Mouse (Mus musculus) forelimb bud, embryonic 11.5 days (tissue): ENCODE results near the gene Camsap3.
"Not testable (repeated sequence)": the region's sequence is repeated elsewhere in the genome, so short reads cannot be mapped to it uniquely, and the experiment has no call there.

Experiments used
- DNase-seq: peaks from one replicate; pipeline ENCODE4 v3.0.0-alpha.2; 2012; ENCODE audit warnings: low read depth, low spot score

The Camsap3 gene

DNA sequence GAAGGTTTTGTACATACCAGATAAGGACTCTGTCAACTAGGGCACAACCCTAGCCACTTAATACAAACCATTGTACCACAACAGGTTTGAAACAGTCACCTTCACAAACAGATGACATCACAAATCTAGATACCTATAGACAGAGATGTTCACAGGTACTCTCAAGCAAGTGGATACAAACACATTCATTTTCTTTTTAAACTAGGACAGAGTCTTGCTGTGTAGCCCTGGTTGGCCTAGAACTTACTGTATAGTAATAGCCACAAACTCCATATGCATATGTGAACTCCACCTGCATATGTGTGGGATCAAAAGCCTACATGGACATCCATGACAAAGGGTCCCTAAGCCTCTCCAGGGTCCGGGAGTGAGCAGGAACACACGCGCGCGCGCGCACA, at the start of gene Camsap3:
TSS of gene Camsap3 (plus strand) at position 301 of the 398 bp plus-strand sequence.
- no peak for DNase-seq

DNA sequence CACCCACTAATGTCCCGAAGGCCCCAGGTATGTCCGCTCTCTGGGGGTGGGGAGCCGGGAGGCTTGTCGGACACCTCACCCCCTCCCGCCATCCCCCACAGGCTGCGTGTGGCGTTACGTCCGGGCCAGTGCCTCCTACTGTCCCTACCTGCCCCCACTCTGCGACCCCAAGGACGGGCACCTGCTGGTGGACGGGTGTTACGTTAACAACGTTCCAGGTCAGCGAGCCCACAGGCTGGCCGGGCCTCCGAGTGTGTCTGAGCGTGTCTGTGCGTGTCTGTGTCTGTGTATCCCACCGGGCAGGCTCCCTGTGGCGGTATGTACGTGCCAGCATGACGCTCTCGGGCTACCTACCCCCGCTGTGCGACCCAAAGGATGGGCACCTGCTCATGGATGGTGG, 49.4 kb upstream of the Camsap3 start:
- DNase-seq, result no peak

DNA sequence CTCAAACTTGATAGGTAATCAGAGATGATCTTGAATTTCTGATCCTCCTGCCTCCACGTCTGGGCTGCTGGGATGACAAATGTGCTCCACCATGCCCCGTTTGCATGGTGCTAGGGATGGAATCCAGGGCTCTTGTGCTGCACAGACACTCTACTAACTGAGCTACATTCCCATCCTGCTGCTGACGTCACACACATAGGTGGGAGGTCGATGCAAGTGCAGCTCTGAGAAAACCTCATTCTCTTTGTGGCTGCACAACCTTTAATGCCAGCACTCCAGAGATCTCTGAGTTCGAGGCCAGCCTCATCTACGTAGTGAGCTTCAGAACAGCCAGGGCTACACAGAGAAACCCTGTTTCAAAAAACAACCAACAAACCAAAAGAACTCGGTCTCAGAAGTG, 47.9 kb upstream of the Camsap3 start:
- no peak for DNase-seq

DNA sequence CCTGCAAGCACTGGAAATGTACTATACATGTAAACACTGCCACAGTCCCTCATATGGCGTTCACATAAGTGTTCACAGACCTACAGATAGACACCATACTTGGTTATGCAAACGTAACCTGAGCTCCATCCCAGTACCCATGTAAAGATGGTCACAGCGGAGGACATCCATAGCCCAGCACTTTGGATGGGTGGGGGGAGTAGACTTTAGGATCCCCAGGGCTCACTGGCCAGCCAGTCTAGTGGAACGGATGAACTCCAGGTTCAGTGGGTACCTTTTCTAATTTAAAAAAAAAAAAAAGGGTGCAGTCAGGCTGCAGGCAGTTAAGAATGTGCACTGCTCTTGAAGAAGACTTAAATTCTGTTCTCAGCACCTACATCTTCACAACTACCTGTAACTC, 47.0 kb upstream of the Camsap3 start:
- DNase-seq, result no peak

DNA sequence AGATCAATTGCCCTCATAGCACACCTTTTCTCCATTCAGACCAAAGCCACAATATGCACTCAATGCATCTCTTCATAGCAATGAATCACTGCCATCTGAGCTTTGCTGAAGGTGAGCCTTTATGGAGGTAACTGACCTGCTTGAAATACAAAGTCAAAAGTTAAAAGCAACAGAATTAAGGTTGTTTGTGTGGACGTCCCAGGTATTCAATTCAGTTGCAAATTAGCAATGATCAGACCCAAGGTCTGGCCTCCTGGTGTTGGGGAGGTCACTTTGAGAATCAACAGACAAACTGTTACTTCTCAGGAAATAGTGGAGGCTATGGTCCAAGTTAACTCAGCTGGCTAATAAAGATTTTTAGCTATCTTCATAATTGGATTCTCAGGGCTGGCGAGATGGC, 40.6 kb upstream of the Camsap3 start:
- no peak for DNase-seq

DNA sequence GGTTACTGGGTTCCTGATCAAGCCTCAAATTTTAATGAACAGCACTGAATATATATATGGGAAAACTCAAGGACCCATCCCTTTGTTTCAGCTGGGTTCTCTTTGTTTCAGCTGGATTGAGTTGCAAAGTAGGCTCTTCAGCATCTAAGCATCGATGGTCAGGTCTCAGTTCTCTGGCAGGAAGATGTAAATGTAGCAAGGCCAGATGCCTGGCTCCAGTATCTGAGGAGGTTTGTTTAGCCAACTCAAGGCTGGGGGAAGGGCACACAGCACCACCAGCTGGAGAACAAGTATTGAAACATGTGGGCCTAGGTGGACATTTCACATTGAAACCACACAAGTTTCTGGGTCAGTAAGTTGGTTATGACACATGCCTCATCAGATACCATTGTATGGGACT, 34.9 kb upstream of the Camsap3 start:
- DNase-seq, result no peak

DNA sequence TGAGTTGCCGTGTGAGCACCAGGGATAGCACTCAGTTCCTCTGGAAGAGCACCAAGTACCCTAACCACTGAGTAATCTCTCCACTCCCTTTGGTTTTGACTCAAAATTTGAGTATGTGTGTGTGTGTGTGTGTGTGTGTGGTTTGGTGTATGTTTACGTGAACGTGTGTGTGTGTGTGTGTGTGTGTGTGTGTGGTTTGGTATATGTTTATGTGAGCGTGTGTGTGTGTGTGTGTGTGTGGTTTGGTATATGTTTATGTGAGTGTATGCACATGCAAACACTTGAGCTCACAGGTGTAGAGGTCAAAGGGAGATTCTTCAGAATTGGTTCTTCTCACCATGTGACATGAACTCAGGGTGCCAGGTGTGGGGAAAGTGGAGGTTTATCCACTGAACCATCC, 31.0 kb upstream of the Camsap3 start:
- DNase-seq, result peak; percentile 17

DNA sequence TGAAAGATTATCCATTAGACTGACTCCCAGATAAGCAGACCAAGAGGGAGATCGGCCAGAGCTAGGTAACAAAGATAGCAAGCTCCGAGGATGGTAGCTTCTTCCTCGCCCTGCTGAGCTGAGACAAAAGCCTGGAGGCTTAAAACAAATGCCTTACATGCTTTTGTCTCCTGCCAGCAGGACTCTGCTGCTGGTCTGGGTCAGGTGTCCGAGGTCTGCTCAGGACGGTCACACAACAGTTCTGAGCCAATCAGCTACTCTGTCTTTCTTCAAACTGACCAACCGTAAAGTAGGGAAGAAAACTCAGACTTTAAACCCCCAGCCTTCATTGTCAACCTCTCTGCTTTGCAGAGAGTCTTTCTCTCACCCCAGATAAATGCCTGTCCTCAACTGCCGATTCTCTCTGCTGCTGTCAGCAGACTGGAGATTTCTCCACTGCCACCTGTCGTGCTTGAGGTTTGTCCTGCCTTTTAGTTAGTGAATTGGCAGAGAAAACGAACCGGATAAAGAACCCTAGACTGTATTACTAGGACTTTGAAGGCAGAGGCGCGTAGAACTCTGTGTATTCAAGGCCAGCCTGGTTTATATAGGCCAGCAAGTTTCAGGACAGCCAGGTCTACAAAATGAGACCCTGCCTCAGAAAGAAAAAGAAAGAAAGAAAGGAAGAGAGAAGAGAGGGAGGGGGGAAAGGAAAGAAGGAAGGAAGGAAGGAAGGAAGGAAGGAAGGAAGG, 19.3 kb upstream of the Camsap3 start, which contains the start of gene C330021F23Rik:
TSS of gene C330021F23Rik (plus strand) at position 350 of the 731 bp plus-strand sequence.
- DNase-seq, result no peak

DNA sequence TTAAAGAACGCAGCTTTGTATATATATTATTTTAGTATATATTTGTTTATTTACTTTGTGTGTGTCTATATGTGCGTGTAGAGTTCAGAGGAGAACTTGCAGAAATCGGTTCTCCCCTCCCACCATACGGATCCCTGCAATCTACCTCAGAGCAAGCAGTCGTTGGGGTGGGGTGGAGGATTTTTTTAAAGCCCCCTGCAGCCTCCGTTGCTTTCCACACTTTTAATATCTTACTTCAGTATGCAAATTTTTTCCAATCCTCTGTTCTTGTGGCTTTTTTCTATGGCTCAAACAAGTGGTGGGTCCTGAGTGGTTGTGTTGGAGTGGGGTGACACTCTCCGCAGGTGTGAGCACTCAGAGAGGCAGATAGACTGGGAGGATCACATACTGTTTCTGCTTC, 18.7 kb upstream of the Camsap3 start:
- no peak for DNase-seq

DNA sequence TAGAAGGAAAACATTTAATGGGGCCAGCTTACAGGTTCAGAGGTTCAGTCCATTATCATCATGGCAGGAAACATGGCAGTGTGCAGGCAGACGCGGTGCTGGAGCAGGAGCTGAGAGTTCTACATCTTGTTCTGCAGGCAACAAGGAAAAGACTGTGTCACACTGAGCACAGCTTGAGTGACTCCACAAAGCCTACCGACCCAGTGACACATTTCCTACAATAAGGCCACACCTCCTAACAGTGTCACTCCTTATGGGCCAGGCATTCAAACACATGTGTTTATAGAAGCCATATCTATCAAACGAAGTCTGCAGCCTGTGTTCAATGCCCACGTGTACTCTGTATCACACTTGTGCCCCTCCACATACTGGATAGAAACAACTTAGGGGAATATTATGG, 17.3 kb upstream of the Camsap3 start:
- no peak for DNase-seq

DNA sequence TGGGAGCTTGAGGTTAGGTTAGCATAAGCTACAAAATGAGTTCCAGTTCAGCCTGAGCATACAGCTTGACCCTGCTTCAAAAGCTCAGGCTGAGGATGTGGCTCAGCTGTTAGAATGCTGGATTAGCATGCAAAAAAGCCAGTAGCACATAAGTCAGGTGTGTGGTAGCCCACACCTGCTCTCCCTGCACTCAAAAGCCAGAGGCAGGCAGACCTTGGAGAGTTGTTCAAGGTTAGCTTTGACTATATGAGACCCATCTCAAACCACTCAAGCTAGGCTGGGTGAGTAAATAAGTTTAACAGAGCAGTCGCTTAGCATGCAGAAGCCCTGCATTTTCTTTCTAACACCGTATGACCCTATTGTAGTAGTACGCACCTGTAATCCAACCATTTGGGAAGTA, 12.5 kb upstream of the Camsap3 start:
- no peak for DNase-seq

DNA sequence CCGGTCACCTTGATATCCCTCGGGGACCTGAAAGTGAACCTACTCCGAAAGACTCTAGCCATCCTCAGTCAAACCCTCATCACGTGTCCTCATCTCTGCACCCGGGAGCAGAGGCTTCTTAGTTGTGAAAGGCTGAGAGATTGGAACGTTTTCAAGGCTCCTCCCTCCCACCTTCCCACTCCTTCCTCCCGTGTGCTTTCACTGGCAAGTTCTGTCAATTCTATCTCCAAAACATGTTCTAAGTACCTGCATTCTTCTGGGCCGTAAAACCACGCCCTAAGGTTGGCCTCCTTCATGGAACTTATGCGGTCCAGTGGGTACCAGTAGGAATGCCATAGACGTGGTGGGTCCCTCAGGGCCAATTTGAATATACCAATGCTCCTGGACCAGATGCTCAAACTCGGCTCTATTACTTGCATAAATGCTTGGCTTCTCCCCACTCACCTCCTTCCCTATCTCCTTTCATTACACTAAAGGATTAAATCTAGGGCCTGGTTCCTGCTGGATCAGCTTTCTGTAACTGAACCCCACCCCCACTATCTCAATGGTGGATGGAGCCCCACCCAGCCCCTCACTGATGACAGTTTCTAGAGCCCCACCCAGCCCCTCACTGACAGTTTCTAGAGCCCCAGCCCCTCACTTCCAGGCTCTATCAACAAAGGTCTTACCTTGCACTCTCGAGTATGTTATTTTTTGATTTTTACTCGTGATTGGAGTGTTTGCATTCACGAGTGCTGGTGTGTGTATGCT, 10.7 kb upstream of the Camsap3 start:
- DNase-seq, result no peak

DNA sequence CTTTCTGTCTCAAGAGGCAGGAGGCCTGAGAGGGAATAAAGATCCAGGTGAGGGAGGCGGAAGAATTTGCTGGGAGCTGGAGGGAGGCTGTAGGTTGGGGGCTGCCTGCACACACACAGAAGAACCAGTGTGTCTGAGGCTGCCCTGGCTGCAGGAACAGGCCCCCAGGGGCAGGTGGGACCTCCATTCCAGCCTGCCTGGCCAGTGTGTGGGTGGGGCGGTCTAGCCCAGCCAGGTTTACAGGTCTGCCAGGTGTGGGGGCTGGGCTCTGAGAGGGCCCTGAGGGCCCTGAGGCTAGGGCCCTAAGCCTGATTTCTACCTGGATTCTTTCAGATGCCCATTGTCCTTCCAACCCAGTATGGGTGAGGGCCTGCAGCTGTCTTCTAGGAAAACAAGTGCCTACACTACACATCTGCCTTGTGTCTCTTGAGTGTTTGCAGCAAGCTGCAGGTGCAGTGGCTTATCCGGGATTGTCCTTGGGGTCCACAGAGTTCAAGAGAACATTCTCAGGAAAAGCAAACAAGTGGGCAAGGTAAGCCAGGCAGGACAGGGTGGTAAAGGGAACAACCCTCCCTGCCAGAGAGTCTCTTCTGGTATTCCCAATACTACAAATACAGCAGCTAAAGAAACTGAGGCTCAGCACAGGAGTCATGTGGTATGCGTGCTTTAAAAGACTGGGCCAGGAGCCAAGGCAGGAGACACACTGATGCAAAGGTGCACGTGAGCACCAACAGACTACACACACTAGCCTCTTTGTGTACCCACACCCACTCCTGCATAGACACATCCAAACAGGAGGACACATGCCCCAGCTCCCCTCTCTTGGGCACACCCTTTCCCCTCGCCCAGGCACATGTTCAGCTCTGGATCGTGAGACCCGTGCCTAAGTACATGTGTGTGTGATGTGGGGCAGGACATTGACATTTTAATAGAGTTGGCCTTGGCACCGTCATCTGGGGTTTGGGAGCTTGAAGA, 7.4 kb upstream of the Camsap3 start:
- DNase-seq, result no peak

DNA sequence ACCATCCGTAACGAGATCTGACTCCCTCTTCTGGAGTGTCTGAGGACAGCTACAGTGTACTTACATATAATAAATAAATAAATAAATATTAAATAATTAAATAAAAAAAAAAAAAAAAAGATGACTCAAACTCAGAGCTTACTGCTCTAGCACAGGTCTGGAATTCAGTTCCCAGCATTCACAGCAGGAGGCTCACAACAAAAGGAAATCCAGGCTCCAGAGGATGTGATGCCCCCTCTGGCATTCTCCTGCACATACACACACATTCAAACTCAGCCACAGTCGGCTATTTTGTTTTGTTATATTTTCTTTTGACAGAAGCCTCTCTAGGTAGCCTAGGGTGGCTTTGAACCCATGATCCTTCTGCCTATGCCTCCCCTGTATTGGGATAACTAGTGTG, 5.1 kb upstream of the Camsap3 start:
- DNase-seq, result not testable (repeated sequence)

DNA sequence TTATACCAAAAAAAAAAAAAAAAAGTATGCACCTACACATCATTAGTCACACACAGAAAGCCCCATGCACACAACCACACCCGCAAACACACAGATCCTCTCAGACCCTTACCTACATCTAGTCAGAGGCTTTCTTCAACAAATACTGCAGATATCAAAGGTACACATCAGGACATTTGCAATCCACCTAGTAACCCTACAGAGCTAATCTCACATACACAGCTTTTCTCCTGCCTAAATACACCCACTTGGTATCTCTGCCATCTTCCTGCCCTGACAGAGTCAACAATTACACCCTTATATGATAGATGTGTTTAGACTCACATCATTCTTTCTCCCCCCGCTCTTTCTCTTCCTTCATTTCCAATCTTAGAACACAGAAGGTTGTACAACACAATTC, 641 bp upstream of the Camsap3 start:
- DNase-seq, result no peak

DNA sequence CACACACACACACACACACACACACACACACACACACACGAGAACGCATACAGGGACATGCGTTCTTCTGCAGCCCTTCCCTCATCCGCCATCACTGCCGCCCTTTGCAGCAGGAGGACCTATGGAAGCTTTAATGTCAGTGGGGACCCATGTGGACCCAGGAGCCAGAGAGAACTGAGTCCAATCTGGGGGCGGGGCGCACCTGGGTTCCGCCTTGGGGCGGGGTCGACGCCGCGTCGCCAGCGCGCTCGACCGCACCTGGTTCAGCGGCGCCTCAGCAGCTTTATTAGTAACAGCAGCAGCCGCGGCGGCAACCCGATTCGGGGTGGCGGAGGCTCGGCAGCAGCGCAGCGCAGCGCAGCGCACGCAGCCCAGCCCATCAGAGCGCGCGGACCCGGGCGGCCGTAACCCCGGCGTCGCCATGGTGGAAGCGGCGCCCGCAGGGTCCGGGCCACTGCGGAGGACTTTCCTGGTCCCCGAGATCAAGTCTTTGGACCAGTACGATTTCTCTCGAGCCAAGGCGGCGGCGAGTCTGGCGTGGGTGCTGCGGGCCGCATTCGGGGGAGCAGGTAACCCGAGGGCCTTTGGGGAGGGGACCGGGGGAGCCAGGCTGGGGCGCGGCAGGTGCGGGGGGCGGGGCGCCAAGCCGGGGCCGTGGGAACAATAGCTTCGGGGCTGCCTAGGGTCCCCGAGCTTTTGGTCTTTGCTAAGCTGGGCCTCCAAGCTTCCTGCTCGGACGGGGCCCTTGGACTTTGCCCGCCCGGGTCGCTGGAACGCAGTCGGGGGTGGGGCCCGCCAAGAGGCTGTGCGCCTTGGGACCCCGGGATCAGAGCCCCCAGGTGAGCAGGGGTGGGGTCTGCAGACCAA, 531 bp downstream of the Camsap3 start:
- DNase-seq, result peak; percentile 65

DNA sequence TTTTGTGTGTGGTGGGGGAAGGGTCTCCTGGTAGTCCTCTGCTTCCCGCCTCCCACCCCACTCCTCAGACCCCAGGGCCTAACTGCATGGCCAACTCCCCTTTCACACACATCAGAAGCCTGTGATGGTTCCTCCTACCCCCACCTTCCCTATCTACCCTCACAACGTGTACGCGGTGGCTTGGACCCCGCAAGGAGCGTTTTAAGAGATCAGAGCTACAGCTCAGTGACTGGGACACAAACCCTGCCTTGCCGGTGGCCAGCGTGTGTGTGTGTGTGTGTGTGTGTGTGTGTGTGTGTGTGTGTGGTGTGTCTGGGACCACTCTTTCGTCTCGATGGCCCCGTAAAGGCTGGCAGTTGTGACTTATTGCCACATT, 1.2 kb downstream of the Camsap3 start:
- no peak for DNase-seq

DNA sequence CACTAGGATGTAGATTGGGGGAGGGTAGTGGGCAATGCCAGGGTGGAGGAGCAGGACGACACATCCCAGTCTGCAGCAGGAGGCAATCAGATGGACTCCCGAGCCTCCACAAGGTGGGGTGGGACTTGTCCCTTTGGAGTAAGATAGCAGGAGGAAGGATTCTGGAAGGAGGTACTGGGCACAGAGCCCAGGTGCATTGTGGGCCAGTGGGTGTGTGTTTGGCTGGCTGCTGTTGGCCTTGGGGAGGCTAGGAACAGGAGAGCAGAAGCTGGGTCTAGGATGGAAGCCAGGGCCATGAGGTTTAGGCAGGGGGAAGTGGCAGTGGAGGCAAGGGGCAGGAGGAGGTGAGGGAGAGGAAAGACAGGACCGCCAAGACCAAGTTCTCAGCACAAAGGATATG, 6.4 kb downstream of the Camsap3 start:
- DNase-seq, result no peak

DNA sequence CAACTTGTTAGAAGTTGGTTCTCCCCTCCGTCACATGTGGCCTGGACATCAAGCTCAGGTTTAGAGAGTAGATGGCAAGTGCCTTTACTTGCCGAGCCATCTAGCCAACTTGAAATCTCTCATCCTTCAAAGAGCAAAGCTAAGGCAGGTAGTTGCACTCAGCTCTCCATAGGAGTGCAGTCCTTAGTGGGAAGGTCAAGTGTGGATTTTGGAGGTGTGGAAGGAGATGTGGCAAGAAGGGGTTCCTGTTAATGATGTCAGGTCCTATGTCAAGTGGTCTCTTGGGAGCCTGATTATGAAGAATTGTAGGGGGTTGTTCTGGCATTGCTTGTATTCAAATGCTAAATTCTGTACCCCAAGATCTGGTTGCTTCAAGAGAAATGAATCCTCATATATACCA, 7.4 kb downstream of the Camsap3 start:
- no peak for DNase-seq

DNA sequence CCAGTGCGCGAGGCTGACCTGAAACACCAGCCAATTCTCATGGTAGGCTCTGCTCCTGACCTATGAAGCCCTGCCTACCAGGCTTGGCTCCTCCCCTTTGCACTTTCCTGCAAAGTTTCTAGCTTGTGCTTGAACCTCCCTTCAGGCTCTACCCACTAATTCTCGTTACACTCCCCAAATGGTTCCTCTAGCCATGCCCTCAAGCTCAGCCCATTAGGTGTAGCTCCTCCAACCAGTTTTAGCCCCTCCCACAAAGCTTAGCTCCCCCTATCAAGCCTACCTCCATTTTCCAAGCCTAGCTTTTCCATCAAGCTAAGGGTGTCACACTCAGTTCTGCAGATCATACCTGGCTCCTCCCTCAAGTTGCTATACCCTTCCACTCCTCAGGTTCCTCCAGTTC, 11.0 kb downstream of the Camsap3 start:
- DNase-seq, result no peak

DNA sequence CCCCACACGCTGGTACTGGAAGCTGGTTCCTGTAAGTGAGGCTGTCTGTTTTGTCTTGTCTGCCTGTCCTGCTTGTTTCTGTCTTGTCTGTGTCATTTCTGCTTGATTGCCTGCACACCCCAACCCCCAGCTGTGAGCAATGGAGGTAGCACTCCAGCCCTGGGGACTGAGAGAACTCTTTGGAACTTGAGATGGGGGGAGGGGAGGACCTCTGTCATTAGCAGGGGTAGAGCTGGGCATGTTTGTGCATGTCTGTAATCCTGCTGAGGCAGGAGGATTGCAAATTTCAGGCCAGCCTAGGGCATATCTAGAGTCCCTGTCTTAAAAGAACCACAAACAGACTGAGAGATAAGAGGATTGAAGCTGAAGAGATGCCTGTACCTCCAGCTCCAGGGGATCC, 12.1 kb downstream of the Camsap3 start:
- DNase-seq, result no peak
